Mouse (Mus musculus): ENCODE results near the gene Fosl2. TPM values are rescaled to one million over a fixed set of nuclear protein-coding genes. Genes with fewer than 3 reads are reported as not detected.

Fosl2 gene
- polyA plus RNA-seq, 1 experiment from 2014 or later, result 1.9 TPM

- Histone ChIP-seq H3K27ac (ENCODE audit: low read depth, low read length) (no peak overlapping the region), H3K4me1 (replicated peaks; ENCODE audit: control insufficient read depth, insufficient read depth, low read length) (peaks cover 3% of the 10 kb centered on the region; the same call in 1 of the 2 replicates), H3K4me2 (no peak overlapping the region), H3K36me3 (ENCODE audit: control insufficient read depth, insufficient read depth, low read length) (no peaks in the 10 kb centered on the region), H3K9me3 (ENCODE audit: control insufficient read depth, low read length) (no peaks in the 10 kb centered on the region), H3K4me3 (ENCODE audit: low read depth, low read length) (no peak overlapping the region), H3K27me3 (replicated peaks; ENCODE audit: control insufficient read depth, insufficient read depth, low read length) (no peaks in the 10 kb centered on the region), H3K9ac (ENCODE audit: low read depth, low read length) (no peak overlapping the region)
- ATAC-seq (replicated peaks; ENCODE audit: low FRiP score) (no peak), DNase-seq (ENCODE audit: low spot score) (no peak)
- WGBS, result 87% methylated on average over 1 of the region's 1 CpGs
Measured at GRCm38 (mm10) chr5:32103545-32103944, 32.1 kb upstream of the Fosl2 start.

- Histone ChIP-seq H3K4me1 (replicated peaks; ENCODE audit: control insufficient read depth, insufficient read depth, low read length) (peaks cover 3% of the 10 kb centered on the region; the same call in 1 of the 2 replicates), H3K27ac (ENCODE audit: low read depth, low read length) (no peak overlapping the region), H3K27me3 (replicated peaks; ENCODE audit: control insufficient read depth, insufficient read depth, low read length) (no peaks in the 10 kb centered on the region), H3K9me3 (ENCODE audit: control insufficient read depth, low read length) (no peaks in the 10 kb centered on the region), H3K9ac (ENCODE audit: low read depth, low read length) (no peak overlapping the region), H3K36me3 (ENCODE audit: control insufficient read depth, insufficient read depth, low read length) (no peaks in the 10 kb centered on the region), H3K4me3 (ENCODE audit: low read depth, low read length) (no peak overlapping the region), H3K4me2 (no peak overlapping the region)
- ATAC-seq (replicated peaks; ENCODE audit: low FRiP score) (no peak), DNase-seq (ENCODE audit: low spot score) (no peak)
- whole genome bisulfite sequencing, result 59% methylated on average over 12 of the region's 12 CpGs
Measured at GRCm38 (mm10) chr5:32104119-32104990, 31.2 kb upstream of the Fosl2 start.

GRCm38 (mm10) chr5:32106473-32107140 lies 29.0 kb upstream of the Fosl2 start:
- H3K9ac ChIP-seq (ENCODE audit: low read depth, low read length), result no peak overlapping the region
- no peak overlapping the region for H3K27ac ChIP-seq (ENCODE audit: low read depth, low read length)
- no peak overlapping the region for H3K4me3 ChIP-seq (ENCODE audit: low read depth, low read length)
- H3K27me3 ChIP-seq (replicated peaks; ENCODE audit: control insufficient read depth, insufficient read depth, low read length), result no peaks in the 10 kb centered on the region
- no peaks in the 10 kb centered on the region for H3K9me3 ChIP-seq (ENCODE audit: control insufficient read depth, low read length)
- ATAC-seq (replicated peaks; ENCODE audit: low FRiP score) (no peak), DNase-seq (ENCODE audit: low spot score) (no peak)
- H3K4me2 ChIP-seq, result no peak overlapping the region
- no peaks in the 10 kb centered on the region for H3K36me3 ChIP-seq (ENCODE audit: control insufficient read depth, insufficient read depth, low read length)
- H3K4me1 ChIP-seq (replicated peaks; ENCODE audit: control insufficient read depth, insufficient read depth, low read length), result peaks cover 5% of the 10 kb centered on the region
- WGBS, result 80% methylated on average over 5 of the region's 5 CpGs

DNA sequence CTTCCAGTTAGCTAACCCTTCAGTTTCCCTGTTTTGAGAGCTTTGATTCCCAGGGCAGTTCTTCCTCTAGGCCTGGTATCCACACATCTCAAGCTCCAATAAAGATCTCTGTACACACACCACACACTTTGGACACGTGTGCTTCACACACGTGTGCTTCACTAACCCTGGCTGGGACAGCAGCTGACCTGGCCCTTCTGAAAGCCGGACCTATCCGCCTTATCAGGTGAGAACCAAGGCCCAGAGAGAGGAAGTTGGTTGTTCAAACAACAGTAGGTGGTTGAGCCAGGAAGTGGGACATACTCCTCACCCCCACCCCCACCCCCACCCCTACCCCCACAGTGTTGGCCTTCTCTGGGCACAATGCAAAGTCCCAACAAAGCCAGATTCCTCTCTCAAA lies 24.9 kb upstream of the Fosl2 start:
- ATAC-seq (replicated peaks; ENCODE audit: low FRiP score) (no peak), DNase-seq (ENCODE audit: low spot score) (no peak)
- Histone ChIP-seq H3K4me2 (no peak overlapping the region), H3K9me3 (ENCODE audit: control insufficient read depth, low read length) (no peaks in the 10 kb centered on the region), H3K4me3 (ENCODE audit: low read depth, low read length) (no peak overlapping the region), H3K36me3 (ENCODE audit: control insufficient read depth, insufficient read depth, low read length) (no peaks in the 10 kb centered on the region), H3K27ac (ENCODE audit: low read depth, low read length) (no peak overlapping the region), H3K9ac (ENCODE audit: low read depth, low read length) (no peak overlapping the region), H3K4me1 (replicated peaks; ENCODE audit: control insufficient read depth, insufficient read depth, low read length) (peaks cover 2% of the 10 kb centered on the region), H3K27me3 (replicated peaks; ENCODE audit: control insufficient read depth, insufficient read depth, low read length) (no peaks in the 10 kb centered on the region)
- 34% methylated on average over 4 of the region's 4 CpGs for WGBS

GRCm38 (mm10) chr5:32112206-32112916 lies 23.2 kb upstream of the Fosl2 start:
- H3K27me3 ChIP-seq (replicated peaks; ENCODE audit: control insufficient read depth, insufficient read depth, low read length), result no peaks in the 10 kb centered on the region
- H3K4me3 ChIP-seq (ENCODE audit: low read depth, low read length), result no peak overlapping the region
- ATAC-seq (replicated peaks; ENCODE audit: low FRiP score) (no peak), DNase-seq (ENCODE audit: low spot score) (no peak)
- WGBS, result 44% methylated on average over 7 of the region's 7 CpGs
- peaks cover 2% of the 10 kb centered on the region for H3K4me1 ChIP-seq (replicated peaks; ENCODE audit: control insufficient read depth, insufficient read depth, low read length)
- H3K4me2 ChIP-seq, result no peak overlapping the region
- H3K36me3 ChIP-seq (ENCODE audit: control insufficient read depth, insufficient read depth, low read length), result no peaks in the 10 kb centered on the region
- H3K9ac ChIP-seq (ENCODE audit: low read depth, low read length), result no peak overlapping the region
- no peak overlapping the region for H3K27ac ChIP-seq (ENCODE audit: low read depth, low read length)
- H3K9me3 ChIP-seq (ENCODE audit: control insufficient read depth, low read length), result no peaks in the 10 kb centered on the region

GRCm38 (mm10) chr5:32120901-32121376 lies 14.7 kb upstream of the Fosl2 start:
- no peak for DNase-seq (ENCODE audit: low spot score)
- no peak overlapping the region for H3K27ac ChIP-seq (ENCODE audit: low read depth, low read length)

DNA sequence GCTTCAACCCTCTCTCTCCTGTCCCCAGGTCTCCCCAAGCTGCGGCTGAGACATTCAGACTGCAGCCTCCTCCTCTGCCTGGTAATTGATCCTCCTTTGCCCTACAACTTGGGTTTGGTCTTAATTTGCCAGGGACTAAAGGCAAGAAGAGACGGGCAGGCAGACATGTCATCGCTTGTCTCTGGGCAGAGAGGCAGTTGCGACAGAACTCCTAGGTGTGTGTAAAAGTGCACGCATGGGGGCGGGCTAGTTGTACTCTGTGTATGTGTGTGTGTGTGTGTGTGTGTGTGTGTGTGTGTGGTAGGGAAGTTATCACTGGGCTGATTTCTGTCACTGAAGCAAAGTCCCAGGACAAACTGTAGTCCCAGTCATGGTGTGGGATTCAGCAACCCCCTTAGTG lies 13.7 kb upstream of the Fosl2 start:
- Histone ChIP-seq H3K9ac (ENCODE audit: low read depth, low read length) (no peak overlapping the region), H3K27me3 (replicated peaks; ENCODE audit: control insufficient read depth, insufficient read depth, low read length) (peaks cover 11% of the 10 kb centered on the region; the same call in 1 of the 2 replicates), H3K9me3 (ENCODE audit: control insufficient read depth, low read length) (no peaks in the 10 kb centered on the region), H3K4me1 (replicated peaks; ENCODE audit: control insufficient read depth, insufficient read depth, low read length) (no peaks in the 10 kb centered on the region), H3K27ac (ENCODE audit: low read depth, low read length) (no peak overlapping the region), H3K4me2 (no peak overlapping the region), H3K36me3 (ENCODE audit: control insufficient read depth, insufficient read depth, low read length) (no peaks in the 10 kb centered on the region), H3K4me3 (ENCODE audit: low read depth, low read length) (no peak overlapping the region)
- no peak for ATAC-seq (replicated peaks; ENCODE audit: low FRiP score)
- WGBS, result 72% methylated on average over 6 of the region's 6 CpGs
- DNase-seq (ENCODE audit: low spot score), result no peak

More at GRCm38 (mm10) chr5:32120901-32121376, 14.7 kb upstream of the Fosl2 start:
- no peak overlapping the region for H3K4me2 ChIP-seq
- H3K9me3 ChIP-seq (ENCODE audit: control insufficient read depth, low read length), result no peaks in the 10 kb centered on the region
- no peak overlapping the region for H3K9ac ChIP-seq (ENCODE audit: low read depth, low read length)
- H3K36me3 ChIP-seq (ENCODE audit: control insufficient read depth, insufficient read depth, low read length), result no peaks in the 10 kb centered on the region
- H3K4me1 ChIP-seq (replicated peaks; ENCODE audit: control insufficient read depth, insufficient read depth, low read length), result no peaks in the 10 kb centered on the region
- WGBS, result 52% methylated on average over 11 of the region's 11 CpGs
- peaks cover 11% of the 10 kb centered on the region; the same call in 1 of the 2 replicates for H3K27me3 ChIP-seq (replicated peaks; ENCODE audit: control insufficient read depth, insufficient read depth, low read length)
- no peak for ATAC-seq (replicated peaks; ENCODE audit: low FRiP score)
- no peak overlapping the region for H3K4me3 ChIP-seq (ENCODE audit: low read depth, low read length)

DNA sequence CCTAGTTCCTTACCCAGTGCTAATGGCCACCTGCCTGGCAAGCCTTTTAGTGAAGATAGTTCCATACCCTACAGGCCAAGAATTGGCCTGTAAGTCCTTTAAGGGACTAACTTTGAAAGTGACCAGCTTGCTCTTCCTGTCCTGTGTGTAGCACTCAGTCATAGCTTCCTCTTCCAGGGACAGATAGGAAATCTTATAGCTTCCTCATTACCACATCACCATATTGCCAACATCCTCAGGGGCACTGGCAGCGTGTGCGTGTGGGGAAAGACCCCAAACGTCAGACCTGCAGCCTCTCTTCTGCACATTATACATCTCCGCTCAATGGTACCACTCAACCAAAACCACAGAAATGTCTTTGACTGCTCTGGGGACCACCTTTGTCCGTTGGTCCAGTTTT lies 13.2 kb upstream of the Fosl2 start:
- WGBS, result 40% methylated on average over 5 of the region's 5 CpGs
- DNase-seq (ENCODE audit: low spot score), result no peak
- Histone ChIP-seq H3K27me3 (replicated peaks; ENCODE audit: control insufficient read depth, insufficient read depth, low read length) (peaks cover 11% of the 10 kb centered on the region; the same call in 1 of the 2 replicates), H3K4me3 (ENCODE audit: low read depth, low read length) (no peak overlapping the region), H3K4me1 (replicated peaks; ENCODE audit: control insufficient read depth, insufficient read depth, low read length) (no peaks in the 10 kb centered on the region), H3K4me2 (no peak overlapping the region), H3K9me3 (ENCODE audit: control insufficient read depth, low read length) (no peaks in the 10 kb centered on the region), H3K27ac (ENCODE audit: low read depth, low read length) (no peak overlapping the region), H3K9ac (ENCODE audit: low read depth, low read length) (no peak overlapping the region), H3K36me3 (ENCODE audit: control insufficient read depth, insufficient read depth, low read length) (no peaks in the 10 kb centered on the region)
- no peak for ATAC-seq (replicated peaks; ENCODE audit: low FRiP score)
